Mouse (Mus musculus) spleen, adult 18-20 months (tissue): ENCODE results near the gene Rab4a.

Experiments
- DNase-seq, 2 experiments: peaks; one replicate each; pipeline ENCODE4 v3.0.0; 2022; ENCODE audit warnings: mixed read lengths in 2 of 2

The Rab4a gene

GRCm38 (mm10) chr8:123815325-123815724, 9.5 kb downstream of the Rab4a start:
- DNase-seq = no peak

- no peak for DNase-seq
Measured at GRCm38 (mm10) chr8:123816939-123817338, 11.2 kb downstream of the Rab4a start.

- no peak for DNase-seq
Measured at GRCm38 (mm10) chr8:123817747-123818146, 12.0 kb downstream of the Rab4a start.

- DNase-seq = no peak
Measured at GRCm38 (mm10) chr8:123819683-123820610, 14.2 kb downstream of the Rab4a start.

- DNase-seq = no peak
Measured at GRCm38 (mm10) chr8:123820780-123821179, 15.0 kb downstream of the Rab4a start.

- no peak for DNase-seq
Measured at GRCm38 (mm10) chr8:123823111-123823510, 17.3 kb downstream of the Rab4a start.

- no peak for DNase-seq
Measured at GRCm38 (mm10) chr8:123823532-123824123, 17.8 kb downstream of the Rab4a start.

- no peak for DNase-seq
Measured at GRCm38 (mm10) chr8:123826001-123826400, 20.2 kb downstream of the Rab4a start.

- no peak for DNase-seq
Measured at GRCm38 (mm10) chr8:123826758-123827157, 21.0 kb downstream of the Rab4a start.

GRCm38 (mm10) chr8:123827523-123827922, 21.7 kb downstream of the Rab4a start:
- no peak for DNase-seq

GRCm38 (mm10) chr8:123832757-123833156, 27.0 kb downstream of the Rab4a start:
- peak in 1 of 2 experiments; percentile 44 for DNase-seq

GRCm38 (mm10) chr8:123835451-123835850, 29.7 kb downstream of the Rab4a start:
- DNase-seq = peak; percentile 21 to 57

GRCm38 (mm10) chr8:123836354-123836753, 30.6 kb downstream of the Rab4a start:
- DNase-seq = no peak

GRCm38 (mm10) chr8:123838496-123838895, 32.7 kb downstream of the Rab4a start:
- DNase-seq = no peak

- no peak for DNase-seq
Measured at GRCm38 (mm10) chr8:123840578-123841345, 35.0 kb downstream of the Rab4a start.

GRCm38 (mm10) chr8:123842086-123842485, 36.3 kb downstream of the Rab4a start:
- no peak for DNase-seq

- no peak for DNase-seq
Measured at GRCm38 (mm10) chr8:123844341-123844740, 38.6 kb downstream of the Rab4a start.

- no peak for DNase-seq
Measured at GRCm38 (mm10) chr8:123845114-123845513, 39.3 kb downstream of the Rab4a start.

- DNase-seq = no peak
Measured at GRCm38 (mm10) chr8:123845991-123846390, 40.2 kb downstream of the Rab4a start.

- DNase-seq = no peak
Measured at GRCm38 (mm10) chr8:123846509-123846908, 40.7 kb downstream of the Rab4a start.

- no peak for DNase-seq
Measured at GRCm38 (mm10) chr8:123847546-123847945, 41.8 kb downstream of the Rab4a start.

- DNase-seq = no peak
Measured at GRCm38 (mm10) chr8:123849352-123849751, 43.6 kb downstream of the Rab4a start.

- DNase-seq = no peak
Measured at GRCm38 (mm10) chr8:123851590-123851989, 45.8 kb downstream of the Rab4a start.
